Mouse (Mus musculus) B cell, adult (primary cell): ENCODE data around the gene Fbxo17. TPM values are rescaled to one million over a fixed set of nuclear protein-coding genes. Genes with fewer than 3 reads are reported as not detected.

Experiments
- total RNA-seq: library from RNA; stranded (reverse); gene quantifications from 4 replicates; pipeline ENCODE4 v1.2.4, GENCODE M21; 2023; ENCODE audit not compliant: inconsistent age

Fbxo17 gene
- total RNA-seq = 0.67 to 2.4 TPM (median 1.3 TPM) in 4 replicates

DNA sequence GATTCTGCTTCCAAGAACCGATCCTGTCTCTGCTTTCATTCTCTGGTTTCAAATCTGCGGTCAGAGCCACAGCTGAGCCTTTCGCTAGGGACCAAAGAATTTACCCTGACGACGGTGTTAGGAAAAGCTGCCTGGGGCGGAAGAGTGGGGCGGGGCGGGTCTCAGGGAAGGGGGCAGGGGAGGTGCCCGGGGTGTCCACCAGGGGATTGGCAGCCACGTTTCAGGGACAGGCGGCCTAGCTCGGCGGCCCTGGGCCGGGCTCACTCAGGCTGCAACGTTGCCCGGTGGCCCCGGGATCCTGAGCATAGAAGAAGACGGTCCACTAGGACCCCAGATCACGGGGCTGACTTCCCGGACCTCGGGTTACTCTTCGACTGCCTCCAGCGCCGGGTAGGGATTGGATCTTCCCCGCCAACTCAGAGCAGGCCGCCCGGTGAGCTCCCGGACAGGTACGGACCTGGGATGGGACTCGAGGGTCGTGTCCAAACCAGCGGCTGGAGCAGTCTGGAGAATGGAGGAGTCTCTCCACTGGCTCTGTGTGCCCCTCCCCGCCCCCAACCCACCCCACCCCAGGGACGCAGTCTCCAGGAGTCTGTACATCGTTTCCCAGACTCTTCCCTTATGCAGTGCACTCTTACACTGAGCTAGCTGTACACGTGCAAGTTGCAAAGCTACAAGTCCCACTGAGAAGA lies at the start of gene Fbxo17:
Fbxo17 (plus strand) TSS at position 215 of the 692 bp plus-strand sequence.

DNA sequence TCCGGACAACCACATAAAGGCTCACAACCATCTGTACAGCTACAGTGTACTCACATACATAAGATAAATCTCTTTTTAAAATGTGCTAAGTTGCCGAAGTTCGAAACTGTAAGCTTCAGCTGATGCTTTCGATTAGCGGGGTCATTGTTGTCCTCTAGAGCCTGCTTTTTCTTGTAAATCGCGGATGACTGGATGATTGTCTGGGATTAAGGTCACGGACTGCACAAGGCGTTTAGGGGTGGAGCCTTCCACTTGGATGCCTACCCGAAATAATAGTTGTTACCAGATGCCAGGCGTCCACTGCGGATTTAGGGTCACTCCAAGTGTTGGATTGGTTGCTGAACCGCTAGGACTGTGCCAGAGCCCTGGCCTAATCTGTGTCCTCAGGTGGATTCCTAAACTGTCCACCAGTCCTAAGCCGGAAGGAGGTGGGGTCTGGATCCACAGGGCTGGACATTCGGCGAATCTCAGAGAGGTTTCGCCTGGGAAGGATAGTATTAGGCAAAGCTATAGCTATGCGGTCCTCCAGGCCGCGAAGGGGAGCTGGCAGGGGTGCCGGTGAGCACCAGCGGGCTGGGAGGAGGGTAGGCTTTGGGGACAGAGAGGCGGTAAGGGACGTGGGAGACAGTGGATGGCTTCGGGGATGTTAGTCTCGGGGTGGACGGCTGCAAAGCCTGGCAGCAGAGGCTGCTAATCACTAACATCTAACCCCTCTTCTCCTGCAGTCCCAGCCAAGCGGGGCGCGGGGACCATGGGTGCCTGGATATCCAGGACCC lies 23.9 kb upstream of the Fbxo17 start, which contains the start of gene Fbxo27:
Fbxo27 (plus strand) TSS at position 305 of the 776 bp plus-strand sequence.

DNA sequence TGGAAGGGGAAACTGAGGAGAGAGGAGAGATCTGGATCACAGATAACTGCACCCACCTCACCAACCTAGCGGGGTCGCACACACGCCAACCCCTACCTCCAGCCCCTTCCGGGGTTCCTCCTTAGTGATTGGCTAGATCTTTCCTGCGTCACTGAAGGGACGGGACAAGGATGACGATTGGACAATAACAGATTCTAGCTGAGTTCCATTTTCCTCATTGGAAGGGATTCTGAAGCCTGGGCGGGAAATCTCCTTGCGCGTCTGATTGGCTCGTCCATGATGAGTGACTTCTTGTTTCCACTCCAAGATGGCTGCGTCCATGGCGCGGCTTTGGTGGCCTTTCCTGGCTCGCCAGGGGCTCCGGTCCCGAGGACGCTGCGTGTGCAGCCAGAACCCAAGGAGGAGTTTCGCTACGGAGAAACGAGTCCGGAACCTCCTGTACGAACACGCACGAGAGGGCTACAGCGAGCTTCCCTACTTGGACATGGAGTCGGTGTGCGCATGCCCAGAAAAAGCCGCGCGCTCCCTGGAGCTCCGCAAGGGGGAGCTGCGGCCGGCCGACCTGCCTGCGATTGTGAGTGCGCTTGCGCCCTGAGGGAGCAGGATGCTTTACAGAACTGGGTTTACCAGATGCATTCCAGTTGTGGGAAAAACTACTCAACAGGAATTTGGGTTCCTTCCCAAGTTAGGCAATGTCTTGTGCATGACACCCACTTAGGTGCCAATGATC lies 25.3 kb downstream of the Fbxo17 start, which contains the start of the genes Mrps12 and Sars2:
Mrps12 (minus strand) TSS at position 112 of the 730 bp plus-strand sequence.
Sars2 (plus strand) TSS at position 284 of the 730 bp plus-strand sequence.

DNA sequence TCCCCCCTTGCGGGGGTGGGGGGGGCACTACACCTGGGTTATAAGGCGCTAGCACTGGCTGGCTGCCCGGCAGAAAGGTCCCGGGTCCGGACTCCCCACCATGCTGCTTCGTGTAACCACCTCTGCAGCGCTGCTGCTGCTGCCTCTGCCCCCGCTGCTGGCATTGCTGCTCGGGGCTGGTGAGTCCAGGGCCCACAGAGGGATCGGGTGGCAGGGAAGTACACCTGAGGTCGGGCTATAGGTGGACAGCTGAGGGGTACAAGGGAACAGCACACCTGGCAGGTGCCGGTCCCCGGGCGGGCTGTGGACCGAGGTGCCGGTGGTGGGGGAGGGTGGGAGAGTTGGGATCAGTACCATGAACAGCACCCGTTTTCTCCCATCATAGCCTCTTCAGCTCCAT lies 39.5 kb downstream of the Fbxo17 start, which contains the start of gene Ccer2:
Ccer2 (plus strand) TSS at position 96 of the 400 bp plus-strand sequence.

DNA sequence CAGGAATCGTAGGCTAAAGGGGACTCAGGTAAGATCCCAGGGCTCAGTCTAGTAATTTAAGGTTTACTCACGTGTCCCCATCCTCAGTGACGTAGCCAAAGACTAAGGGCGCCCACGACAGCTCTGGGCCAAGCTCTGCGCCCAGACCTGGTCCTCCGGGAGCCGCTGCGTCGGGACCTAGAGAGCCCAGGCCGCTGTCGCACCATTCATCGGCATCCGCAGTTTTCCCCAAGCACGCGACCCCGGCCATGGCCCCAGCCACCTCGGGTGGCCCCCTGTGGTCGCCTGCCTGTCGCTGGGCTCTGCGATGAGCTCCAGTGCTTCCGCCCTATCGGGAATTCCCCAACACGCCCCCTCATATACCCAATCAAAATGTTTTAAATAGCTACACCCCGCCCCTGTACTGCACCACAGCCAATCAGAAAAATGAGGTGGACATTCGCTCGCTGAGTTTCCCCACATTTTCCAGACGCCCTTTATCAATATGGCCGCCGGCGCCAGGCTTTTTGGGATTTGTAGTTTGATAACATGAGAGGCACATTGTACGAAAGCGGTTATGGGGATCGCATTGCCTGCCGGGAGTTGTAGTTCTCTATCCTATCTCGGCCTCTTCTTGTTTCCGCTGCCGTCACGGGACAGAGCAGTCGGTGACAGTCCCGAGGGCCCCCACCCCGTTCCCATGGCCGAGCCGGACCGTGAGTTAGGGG lies 49.7 kb downstream of the Fbxo17 start, which contains the start of gene Sirt2:
Sirt2 (plus strand) TSS at position 563 of the 707 bp plus-strand sequence.

DNA sequence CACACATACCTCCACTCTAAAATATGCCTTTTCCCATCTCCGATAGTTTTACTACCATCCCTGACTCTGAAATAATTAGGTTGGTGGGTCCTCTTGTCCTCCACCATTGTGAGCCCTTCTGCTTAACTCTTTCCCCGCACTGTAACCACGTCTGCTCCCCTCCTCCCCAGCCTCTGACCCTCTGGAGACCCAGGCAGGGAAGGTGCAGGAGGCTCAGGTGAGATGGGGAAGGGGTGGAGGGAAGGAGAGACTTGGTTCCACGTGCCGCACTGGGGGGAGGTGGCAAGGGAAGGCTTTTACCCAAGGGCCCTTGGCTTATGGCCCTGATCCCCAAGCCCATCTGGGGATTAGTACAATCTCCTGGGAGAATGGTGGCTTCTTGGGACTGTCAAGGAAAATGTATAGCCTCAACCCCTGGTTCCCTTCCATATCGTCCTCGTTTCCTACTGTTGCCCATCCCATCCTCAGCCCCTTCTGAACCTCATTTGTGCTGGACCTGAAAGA lies 50.9 kb downstream of the Fbxo17 start, which contains the start of gene Nfkbib:
Nfkbib (minus strand) TSS at position 51 of the 504 bp plus-strand sequence.

Other genes with a start within 250 kb of the Fbxo17 start
- gene Ifnl2, start 206.3 kb upstream of the Fbxo17 start, total RNA-seq = not detected in 4 replicates
- not detected in 4 replicates for gene Ifnl3, start 194.0 kb upstream of the Fbxo17 start, total RNA-seq
- gene Sycn, start 175.9 kb upstream of the Fbxo17 start, total RNA-seq = not detected in 4 replicates
- gene Nccrp1, start 169.6 kb upstream of the Fbxo17 start, total RNA-seq = not detected in 4 replicates
- gene Samd4b, start 118.7 kb upstream of the Fbxo17 start, total RNA-seq = 49.3 to 52.1 TPM (median 50.5 TPM) in 4 replicates
- 12.8 to 15.7 TPM (median 13.9 TPM) in 4 replicates for gene Pak4, start 118.6 kb upstream of the Fbxo17 start, total RNA-seq
- gene Acp7, start 85.5 kb upstream of the Fbxo17 start, total RNA-seq = not detected in 4 replicates
- gene Fbxo27, start 24.0 kb upstream of the Fbxo17 start, total RNA-seq = 0.35 to 0.84 TPM in 2 of 4 replicates, not detected in the others
- 21.2 to 31.8 TPM (median 24.8 TPM) in 4 replicates for gene Mrps12, start 25.0 kb downstream of the Fbxo17 start, total RNA-seq
- 15.6 to 20.5 TPM (median 18.9 TPM) in 4 replicates for gene Sars2, start 25.2 kb downstream of the Fbxo17 start, total RNA-seq
- not detected in 4 replicates for gene Ccer2, start 39.4 kb downstream of the Fbxo17 start, total RNA-seq
- 82.0 to 92.0 TPM (median 86.4 TPM) in 4 replicates for gene Sirt2, start 49.9 kb downstream of the Fbxo17 start, total RNA-seq
- gene Nfkbib, start 50.7 kb downstream of the Fbxo17 start, total RNA-seq = 75.7 to 91.7 TPM (median 83.5 TPM) in 4 replicates
- gene Rinl, start 72.2 kb downstream of the Fbxo17 start, total RNA-seq = 6.2 to 13.3 TPM (median 9.2 TPM) in 4 replicates
- gene Hnrnpl, start 91.7 kb downstream of the Fbxo17 start, total RNA-seq = 570 to 678 TPM (median 611 TPM) in 4 replicates
- gene Ech1, start 108.4 kb downstream of the Fbxo17 start, total RNA-seq = 52.7 to 55.3 TPM (median 53.9 TPM) in 4 replicates
- 9.5 to 18.0 TPM (median 13.3 TPM) in 4 replicates for gene Lgals4, start 117.0 kb downstream of the Fbxo17 start, total RNA-seq
- not detected in 4 replicates for gene Lgals7, start 147.0 kb downstream of the Fbxo17 start, total RNA-seq
- 0.15 TPM in 1 of 4 replicates, not detected in the others for gene Capn12, start 164.6 kb downstream of the Fbxo17 start, total RNA-seq
- gene Actn4, start 245.5 kb downstream of the Fbxo17 start, total RNA-seq = 120 to 137 TPM (median 132 TPM) in 4 replicates